Mouse (Mus musculus) ovary, postnatal 10 days (tissue): ENCODE data around the gene Prkd3.

Source experiments
- DNase-seq: peaks from one replicate; pipeline ENCODE4 v3.0.0; 2022; ENCODE audit warnings: low spot score

Prkd3 gene

DNA sequence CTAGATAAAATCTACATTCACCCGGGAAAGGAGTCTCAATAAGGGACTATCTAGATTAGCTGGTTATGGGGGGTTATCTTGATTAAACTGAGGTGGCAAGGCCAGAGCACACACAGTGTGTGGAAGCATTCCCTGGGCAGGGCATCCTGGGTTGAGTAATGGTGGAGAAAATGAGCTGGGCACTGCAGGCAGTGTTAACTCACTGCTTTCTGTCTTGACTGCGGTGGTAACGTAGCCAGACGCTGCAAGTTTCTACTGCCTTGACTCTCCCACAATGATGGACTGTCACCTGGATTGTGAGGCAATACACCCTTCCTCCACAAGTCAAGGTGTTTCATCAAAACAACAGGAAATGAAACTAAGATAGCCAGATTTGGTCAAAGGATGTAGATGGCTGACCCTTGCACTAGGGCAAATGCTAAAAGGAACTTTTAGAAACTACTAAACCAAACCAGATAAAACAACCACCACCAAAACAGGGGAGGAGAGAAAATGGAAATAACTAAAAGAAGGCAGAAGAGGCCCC is 20.8 kb downstream of the Prkd3 start:
- no peak for DNase-seq

DNA sequence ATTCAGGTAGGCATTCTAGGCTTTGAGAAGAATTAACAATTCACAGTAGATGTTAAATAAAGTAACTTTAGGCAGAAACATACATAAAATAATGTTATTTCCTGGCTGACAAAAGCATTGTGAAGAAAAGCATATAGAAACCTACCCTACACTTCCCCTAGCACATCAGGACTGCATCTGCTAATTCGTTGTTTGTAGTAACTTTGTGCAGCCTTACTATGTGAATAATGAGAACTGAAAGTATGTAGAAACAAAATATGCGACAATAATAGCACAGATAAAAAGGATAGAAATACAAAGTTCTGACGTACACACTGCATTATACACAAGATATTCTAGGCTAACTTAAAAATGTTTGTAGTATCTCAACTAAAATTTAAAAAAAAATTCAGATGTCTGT is 21.4 kb downstream of the Prkd3 start:
- DNase-seq: no peak

DNA sequence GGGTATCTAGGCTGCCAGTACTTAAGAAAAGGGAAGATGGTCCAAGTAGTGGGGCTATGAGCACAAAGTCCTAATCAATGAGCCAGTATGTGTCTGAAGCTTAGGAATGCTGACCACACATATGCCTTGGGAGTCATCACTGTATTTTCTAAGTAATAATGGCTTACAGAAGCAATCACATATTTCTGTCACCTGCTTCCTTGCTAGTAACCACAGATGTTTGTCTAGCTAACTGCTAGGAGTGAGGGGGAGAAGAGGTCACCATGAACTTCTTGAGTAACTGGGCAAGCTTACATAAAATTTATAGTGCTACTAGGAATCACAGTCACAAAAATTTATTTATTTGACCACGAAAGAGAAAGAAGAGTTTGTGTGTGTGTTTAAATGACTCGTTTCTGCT is 22.5 kb downstream of the Prkd3 start:
- DNase-seq: no peak

DNA sequence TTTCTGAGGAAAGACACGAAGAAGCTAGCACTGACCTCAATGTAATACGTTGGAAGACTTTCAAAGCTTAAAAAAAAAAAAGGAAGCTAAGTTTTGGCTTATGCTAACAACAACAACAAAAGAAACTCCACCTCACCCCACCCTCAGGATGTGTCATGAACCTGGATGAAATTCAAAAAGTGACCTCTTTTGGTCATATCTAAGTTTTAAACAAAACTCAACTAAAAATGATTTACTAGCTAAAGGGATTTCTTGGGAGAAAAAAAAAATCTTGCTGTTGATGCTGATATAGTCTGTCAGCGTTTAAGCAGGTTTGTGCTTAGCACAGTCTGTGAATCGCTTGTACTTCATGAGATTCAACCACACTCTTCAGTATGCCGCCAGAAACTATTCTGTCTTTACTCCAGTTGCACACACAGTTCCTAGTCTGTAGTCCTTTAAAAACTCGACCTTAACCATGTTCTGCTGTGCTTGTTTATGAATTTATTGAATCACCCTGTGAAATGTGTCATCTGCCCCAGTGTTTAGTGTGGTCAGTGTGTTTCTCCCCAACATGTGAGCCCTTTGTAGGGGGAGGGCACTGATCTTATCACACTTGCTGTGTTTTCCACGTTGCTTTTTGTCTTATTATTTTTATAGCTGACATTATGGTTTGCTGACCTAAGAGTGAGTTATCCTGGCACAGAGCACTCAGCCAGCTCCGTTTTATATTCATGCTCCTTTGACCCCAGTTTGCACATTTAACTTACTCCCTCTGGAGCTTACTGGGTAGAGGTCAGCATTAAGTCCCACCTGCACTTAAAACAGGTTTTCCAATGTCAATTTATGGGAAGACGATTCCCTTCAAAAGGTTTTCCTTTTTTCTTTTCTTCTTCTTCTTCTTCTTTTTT is 25.4 kb downstream of the Prkd3 start:
- no peak for DNase-seq

DNA sequence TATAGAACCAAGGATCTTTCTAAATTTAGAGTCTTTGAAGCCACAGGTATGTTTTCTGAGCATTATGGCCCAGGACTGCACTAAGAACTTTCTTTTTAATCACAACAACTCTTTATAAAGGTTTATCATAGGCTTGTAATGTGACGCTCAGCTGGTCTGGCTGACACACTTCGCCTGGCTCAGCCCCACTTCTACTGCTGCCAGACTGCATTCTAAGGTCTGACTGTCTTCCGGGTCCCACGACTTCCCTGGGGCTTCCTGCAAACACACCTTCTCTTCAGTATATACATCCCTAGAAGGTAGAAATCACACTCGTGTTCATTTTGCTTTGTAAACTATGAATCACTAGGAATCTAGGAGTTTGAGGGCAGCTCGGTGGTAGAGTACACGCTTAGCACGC is 26.2 kb downstream of the Prkd3 start:
- no peak for DNase-seq

DNA sequence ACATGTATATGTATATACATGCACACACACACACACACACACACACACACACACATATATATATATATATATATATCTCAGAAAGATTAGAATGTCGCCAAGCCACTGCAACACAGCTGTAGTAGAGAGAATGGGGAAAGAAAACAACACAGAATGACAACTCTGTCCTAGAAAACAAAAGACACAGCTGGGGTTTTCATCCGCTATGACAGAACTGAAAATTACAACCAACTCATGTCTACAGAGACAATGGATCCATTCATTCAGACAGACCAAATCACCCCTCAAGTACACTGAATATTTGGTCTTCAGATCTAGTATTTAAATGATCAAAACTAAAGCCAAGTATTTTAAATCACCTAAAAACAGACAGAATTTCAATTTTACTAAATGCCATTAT is 26.9 kb downstream of the Prkd3 start:
- no peak for DNase-seq

DNA sequence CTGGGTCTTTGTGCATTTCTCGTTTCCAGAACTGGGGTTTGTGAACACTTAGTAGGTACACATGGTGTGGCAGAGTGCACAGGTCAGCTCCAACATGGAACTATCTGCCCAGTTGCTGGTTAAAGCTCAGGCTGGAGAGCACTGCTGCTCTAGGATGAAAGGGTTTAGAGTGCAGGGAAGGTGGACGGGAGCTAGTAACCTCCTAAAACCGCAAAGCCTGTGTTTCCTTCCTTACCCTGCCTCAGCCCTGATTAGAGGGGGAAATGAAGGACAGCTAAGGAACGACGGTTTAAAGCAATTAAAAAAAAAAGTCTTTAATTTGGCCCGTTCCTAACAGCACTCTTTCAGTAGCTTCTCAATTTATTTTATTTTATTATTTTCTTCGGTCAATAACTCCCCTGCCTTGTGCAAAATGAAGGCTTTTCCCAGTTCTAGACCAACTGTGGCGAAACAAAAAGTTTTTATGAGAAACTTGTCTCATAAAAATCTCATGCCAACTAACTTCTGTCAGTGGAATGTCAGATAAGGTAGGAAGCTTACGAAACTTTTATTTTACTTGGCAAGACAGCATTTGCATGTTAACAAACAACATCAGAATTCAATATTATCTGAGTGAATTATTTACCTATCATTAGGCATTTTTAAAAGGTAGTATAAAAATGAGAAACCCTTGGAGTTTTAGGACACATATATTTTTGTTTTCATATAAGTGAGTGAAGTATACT is 28.2 kb downstream of the Prkd3 start:
- no peak for DNase-seq

DNA sequence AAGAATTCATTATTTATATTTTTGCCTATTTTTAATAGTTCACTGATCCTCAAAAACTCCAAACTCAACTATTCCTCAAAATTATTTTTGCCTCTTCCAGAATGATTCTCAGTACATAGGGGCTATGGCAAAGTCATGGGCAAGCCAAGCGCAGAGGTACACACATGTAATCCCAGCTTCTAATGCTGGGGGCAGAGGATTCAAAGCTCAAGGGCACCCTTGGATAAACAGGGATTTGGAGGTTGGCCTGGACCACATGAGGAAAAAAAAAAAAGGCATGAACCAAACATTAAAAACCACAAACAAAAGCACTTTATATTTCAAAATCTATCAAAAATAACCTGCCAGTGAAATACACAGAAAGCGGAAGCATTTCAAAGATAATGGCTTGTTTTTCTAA is 29.1 kb downstream of the Prkd3 start:
- DNase-seq: no peak

DNA sequence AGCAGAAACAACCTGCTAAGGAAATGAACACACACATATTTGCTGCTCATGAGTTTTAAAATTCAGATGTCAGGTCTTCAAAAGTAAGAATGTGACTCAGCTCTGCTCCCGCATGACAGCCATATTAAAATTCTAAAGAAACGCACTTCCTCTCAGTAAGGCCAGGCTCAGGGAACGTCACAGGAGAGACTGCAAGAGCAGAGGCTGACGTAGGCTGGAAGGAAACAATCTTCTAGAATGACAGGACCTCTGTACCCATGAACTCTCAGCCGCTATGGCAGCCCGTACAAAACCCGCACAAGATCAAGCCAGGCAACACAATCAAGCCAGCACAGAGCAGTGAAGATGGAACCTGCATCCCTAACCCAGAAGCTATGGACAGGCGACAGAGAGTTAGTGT is 31.6 kb downstream of the Prkd3 start:
- no peak for DNase-seq

DNA sequence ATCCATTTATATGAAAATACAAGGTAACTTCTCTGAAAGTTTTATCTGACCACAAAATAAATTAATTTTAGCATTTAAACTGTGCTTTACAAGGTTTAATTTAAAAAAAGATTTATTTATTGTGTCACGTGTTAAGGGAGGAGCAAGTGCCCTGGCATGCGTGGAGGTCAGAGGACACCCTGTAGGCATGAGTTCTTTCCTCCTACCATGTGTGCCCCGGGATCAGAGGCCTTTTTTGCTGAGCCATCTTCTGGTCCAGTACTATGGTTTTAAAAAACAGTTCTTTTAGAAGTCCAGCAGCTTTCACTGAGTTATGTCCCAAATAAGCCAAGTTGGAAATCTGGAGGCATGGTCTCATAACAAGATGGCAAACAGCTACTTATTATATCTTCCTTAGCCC is 36.9 kb downstream of the Prkd3 start:
- no peak for DNase-seq

DNA sequence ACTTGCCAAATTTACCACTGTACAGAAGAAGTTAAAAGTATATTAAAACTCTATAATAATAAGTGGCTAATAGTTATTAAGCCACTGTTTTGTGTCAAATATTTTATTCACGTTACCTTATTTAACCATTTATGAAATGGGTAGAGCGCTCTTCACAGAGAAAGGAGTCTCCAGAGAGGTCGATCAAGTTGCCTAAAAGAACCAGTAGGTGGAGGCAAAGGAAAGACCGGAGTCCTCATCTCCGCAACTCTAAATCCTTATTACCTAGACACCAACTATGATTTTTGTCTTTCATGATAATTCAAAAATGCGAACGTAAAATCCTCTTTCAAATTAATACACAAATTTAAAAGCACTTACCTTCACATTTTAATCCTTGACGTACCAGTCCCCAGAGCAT is 37.5 kb downstream of the Prkd3 start:
- no peak for DNase-seq

DNA sequence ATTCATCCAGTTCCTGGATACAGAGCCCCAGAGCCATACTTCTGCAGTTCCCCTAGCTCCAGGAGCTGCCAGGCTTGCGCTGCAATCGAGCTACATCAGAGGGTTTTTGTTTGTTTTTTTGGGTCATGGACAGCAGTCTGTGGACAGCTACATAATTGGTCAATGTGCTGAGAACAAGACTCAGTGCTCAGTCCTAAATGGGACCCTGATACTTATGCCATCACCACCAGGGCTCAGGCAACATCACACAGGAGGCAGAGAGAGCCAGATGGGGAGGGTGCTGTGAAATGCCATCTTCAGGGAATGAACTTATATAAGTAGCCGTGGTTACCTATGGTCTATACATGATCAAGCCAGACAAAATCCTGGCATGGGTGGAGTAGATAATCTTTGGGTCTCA is 52.1 kb downstream of the Prkd3 start:
- no peak for DNase-seq

DNA sequence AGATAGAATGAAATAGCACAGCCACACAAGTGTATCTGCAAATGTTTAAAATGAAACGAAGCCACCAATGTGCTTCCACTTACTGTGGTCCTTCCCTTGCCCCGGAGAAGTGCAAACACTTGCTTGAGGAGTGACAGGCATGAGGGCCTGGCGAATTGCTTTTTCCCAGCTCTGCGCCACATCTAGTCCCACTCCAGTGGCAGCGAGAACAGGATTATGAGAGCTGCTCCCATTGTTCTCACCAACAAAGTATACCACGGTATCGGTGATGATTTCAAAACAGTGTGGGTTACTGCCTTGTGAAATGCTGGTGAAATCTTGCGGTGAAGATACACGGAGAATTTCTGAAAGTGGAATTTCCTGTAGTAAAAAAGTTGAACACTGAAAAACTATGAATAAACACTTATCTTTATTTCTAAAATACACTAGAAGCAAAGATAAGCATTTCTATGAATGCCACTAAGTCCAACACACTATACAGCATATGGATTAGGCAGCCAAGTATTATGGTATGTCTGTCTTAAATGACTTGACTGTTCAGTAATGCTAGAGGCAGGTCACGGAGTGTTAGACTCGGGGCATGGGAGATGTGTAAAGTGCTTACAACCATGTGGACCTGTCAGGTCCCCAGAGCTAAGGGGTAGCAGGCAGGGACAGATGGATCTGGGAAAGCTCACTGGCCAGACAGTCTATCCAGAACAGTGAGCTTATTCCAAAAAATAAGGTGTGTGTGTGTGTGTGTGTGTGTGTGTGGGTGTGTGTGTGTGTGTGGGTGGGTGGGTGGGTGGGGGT is 54.3 kb downstream of the Prkd3 start:
- no peak for DNase-seq

DNA sequence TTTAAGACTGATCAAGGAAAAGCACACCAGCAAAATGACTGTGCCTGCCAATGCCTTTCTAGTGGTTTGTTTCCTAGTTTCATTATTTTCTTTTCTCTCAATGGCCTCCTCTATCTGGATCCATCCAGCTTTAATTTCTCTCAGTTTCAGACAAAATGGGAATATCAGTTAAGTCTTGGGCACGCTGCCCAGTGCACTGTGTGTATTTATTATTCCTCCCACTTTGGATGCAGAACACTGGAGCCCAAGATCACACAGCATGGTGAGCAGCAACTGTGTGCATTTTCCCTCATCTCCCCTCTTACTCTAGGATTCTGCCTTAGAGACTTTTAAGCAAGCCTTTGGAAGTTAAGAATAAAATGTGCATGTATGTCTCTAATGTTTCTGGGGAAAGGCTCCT is 56.2 kb downstream of the Prkd3 start:
- no peak for DNase-seq

DNA sequence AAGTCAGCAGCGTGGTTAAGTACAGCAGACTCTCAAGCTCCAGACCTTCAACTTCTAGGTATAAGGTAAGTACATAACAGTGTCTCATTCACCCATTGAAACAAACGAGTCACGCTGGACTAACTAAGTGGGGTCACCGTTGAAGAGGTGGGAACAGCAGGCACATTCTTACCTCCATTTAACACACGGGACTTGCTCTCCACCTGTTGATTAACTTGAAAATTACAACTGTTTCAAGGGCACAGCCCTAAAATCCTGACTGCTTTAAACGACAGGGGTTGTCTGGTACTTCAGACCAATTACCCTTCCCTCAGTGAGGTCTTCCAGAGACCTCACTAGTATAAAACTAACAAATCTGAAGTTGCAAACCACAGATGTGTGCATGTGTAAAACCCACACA is 61.1 kb downstream of the Prkd3 start:
- DNase-seq: no peak

DNA sequence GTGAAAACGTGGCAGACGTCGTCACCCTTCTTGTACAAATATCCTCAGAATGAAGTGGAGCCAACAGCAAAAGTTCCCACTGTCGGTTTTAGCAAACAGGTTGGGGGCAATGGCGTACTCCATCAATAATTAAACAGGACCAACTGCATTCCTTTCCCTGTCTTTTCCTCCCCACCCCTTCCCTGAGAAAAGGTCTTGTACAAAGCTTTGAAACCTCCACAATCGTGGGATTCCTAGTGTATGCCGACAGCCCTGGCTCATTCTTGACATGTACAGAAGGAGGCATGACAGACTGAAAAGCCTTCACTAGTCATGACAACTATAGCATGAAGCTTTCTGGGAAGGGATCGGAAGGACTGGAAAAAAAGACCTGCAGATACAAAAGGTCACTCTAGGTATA is 67.4 kb downstream of the Prkd3 start:
- no peak for DNase-seq

DNA sequence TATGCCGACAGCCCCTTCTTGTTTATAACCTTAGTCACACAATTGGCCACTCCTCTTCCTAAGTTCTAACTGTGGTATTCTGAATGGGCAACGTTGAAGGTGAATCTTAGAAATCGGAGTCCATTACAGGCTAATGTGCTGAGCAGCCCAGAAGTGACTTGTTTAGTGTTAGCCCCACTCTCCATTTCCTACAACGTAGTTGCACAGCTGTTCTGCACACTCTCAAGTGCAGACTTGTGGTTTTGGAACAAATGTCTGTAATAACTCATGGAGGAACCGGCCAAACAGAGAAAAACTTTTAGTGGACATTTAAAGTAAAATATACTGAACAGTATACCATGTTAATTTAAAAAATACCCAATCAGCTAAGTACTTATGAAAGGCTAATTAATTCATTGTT is 68.5 kb downstream of the Prkd3 start:
- no peak for DNase-seq

DNA sequence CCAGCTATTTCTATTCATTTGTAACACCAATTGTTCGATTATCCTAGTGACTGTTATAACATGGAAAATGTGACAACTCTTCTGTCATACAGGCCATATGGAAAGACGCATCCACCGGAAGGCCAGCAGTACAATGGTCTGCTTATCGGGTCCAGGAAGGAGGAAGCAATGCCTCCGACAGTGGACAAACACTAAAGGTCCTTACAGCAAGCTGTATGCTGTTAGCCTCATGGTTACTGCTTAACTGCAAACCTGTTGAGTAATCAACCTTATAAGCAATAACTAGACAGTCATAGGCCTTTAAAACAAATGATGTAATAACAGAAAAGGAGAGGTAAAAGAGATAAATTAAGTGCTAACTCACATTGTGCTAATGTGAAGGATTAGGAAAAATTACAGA is 69.4 kb downstream of the Prkd3 start:
- DNase-seq: no peak

DNA sequence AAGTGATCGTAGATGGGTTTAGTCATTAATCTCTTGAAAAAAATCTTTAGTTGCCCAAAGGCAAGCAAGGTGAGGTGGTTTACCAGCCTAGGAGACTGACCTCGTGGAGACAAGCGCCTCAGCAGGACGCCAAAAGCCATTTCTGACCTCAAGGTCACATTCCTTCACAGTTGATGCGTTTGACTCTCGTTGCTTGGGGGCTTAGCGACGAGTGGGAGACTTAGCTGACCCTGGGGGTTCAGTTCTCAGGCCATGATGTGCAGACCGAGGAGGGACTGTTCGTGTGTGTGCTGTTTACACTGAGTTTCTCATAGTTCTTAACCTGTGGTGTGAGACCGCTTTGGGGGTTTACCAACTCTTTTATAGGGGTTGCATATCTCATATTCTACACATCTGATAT is 78.0 kb downstream of the Prkd3 start:
- no peak for DNase-seq

DNA sequence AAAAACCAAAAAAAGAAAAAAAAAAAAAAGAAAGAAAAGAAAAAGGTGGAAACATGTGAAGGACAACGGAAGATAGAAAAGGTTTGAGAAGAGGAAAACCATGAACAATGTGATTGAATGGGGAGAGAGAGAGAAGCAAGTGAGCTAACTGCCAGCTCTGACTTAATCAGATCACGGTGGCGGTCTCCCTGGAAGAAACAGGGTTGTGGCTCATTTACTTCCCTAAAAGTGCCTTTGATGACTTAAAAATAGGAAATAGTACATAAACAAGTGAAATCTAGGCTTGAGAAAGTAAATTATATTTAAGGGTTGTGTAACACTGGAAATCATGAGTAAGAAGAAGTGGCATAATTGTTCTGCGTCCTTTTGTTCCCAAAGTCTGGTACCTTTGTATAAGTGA is 81.7 kb downstream of the Prkd3 start:
- no peak for DNase-seq

DNA sequence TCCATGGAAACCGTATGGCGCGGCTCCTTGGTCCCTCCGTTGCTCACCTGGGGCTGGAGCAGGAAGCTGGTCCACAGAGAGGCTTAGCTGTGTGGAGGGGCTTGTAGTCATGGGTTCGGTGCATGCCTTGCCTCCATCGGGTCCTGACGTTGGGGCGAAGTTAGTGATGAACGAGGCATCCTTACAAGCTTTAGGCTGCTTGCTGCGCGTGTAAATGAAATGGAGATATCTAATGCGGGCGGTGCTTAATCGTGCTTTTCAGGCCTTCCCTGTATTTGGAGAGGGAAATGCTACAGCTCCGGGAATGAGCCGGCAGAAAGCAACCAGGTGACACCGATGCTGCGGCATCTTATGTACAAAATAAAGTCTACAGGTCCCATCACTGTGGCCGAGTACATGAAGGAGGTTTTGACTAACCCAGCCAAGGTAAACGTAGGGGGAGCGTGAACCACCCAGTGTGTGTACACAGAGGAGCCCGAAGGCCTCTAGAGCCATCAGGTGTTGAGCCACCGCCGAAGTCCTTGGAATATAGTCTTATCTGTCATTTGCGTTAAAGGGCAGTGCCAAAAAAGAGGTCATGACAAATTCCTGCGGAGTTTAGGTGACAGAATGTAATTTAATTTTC is 83.3 kb downstream of the Prkd3 start:
- DNase-seq: no peak
